Mouse (Mus musculus) liver, embryonic 14.5 days (tissue): Measurements from ENCODE around the gene Fat2. TPM values are rescaled to one million over a fixed set of nuclear protein-coding genes. Genes with fewer than 3 reads are reported as not detected.

Experiments used
- ATAC-seq: fragments of 200-750 bp; cut with Nextera tagmentation; 2 replicates; pipeline ENCODE4 v1.8.0; 2017; ENCODE audit warnings: moderate number of reproducible peaks, mild to moderate bottlenecking, moderate library complexity; ENCODE audit not compliant: insufficient read depth
- DNase-seq, 3 experiments: peaks; one replicate each; pipeline ENCODE4 v3.0.0-alpha.2; 2012 to 2013; ENCODE audit warnings: low read depth in 3 of 3, low spot score in 3 of 3
- H3K27ac ChIP-seq: fragments of 300-500 bp; sonication (generic); 2 replicates; pipeline ENCODE4 v1.5.1; 2014; ENCODE audit warnings: moderate library complexity, mild to moderate bottlenecking, control low read depth, inconsistent platforms
- H3K27me3 ChIP-seq: fragments of 300-500 bp; sonication (generic); 2 replicates; pipeline ENCODE4 v1.6.1; 2014; ENCODE audit warnings: mild to moderate bottlenecking, low read length, moderate library complexity; ENCODE audit not compliant: control insufficient read depth, insufficient read depth
- H3K36me3 ChIP-seq: fragments of 300-500 bp; sonication (generic); replicated peaks from 2 replicates; pipeline ENCODE4 v1.6.1; 2014; ENCODE audit warnings: low read depth; ENCODE audit not compliant: control insufficient read depth, insufficient read depth
- H3K4me1 ChIP-seq, 2 experiments: fragments of 200-500 bp in 1 of 2; fragments of 300-500 bp in 1 of 2; sonication (generic) in 1 of 2; replicated peaks; 2 replicates each; pipeline ENCODE4 v1.6.1; 2012 to 2014; ENCODE audit warnings: antibody characterized with exemption in 1 of 2, inconsistent platforms in 1 of 2, low read length in 1 of 2; ENCODE audit not compliant: control insufficient read depth in 2 of 2, insufficient read depth in 2 of 2
- H3K4me2 ChIP-seq: fragments of 300-500 bp; sonication (generic); 2 replicates; pipeline ENCODE4 v1.6.1; 2014; ENCODE audit warnings: low read depth, mild to moderate bottlenecking, control low read depth, moderate library complexity
- H3K4me3 ChIP-seq, 2 experiments: fragments of 200-500 bp in 1 of 2; fragments of 300-500 bp in 1 of 2; sonication (generic) in 1 of 2; 2 replicates each; pipeline ENCODE4 v1.5.1; 2012 to 2014; ENCODE audit warnings: low read depth in 2 of 2, low read length in 2 of 2, mild to moderate bottlenecking in 2 of 2, control low read depth in 1 of 2, inconsistent platforms in 1 of 2, moderate library complexity in 1 of 2; ENCODE audit not compliant: insufficient read depth in 1 of 2
- H3K9ac ChIP-seq: fragments of 300-500 bp; sonication (generic); replicated peaks from 2 replicates; pipeline ENCODE4 v1.6.1; 2014; ENCODE audit warnings: mild to moderate bottlenecking, control low read depth, moderate library complexity
- H3K9me3 ChIP-seq: fragments of 300-500 bp; sonication (generic); 2 replicates; pipeline ENCODE4 v1.6.1; 2016; ENCODE audit warnings: low read length, mixed read lengths; ENCODE audit not compliant: control insufficient read depth
- CTCF ChIP-seq: IDR thresholded peaks from 2 replicates; pipeline ENCODE4 v1.5.1; 2016; ENCODE audit warnings: antibody characterized with exemption, low read depth, control low read depth
- EP300 ChIP-seq: IDR thresholded peaks from 2 replicates; pipeline ENCODE4 v1.6.1; 2016; ENCODE audit warnings: antibody characterized with exemption, low read depth
- WGBS: fragments of 180-500 bp; shearing (Covaris S2); extraction: QIAGEN DNeasy Blood & Tissue Kit; methylation state at CpG from one replicate; pipeline ENCODE4 v1.1.7; 2014; ENCODE audit not compliant: insufficient replicate concordance; 5-methylcytosine and 5-hydroxymethylcytosine counted together
- polyA plus RNA-seq, 2 experiments: library from polyadenylated mRNA; depleted of rRNA in 1 of 2; stranded (reverse) in 1 of 2; unstranded in 1 of 2; fragments of >200 nt; fragmentation: Nextera tagmentation in 1 of 2; extraction: Ambion mirVana in 1 of 2; gene quantifications; 2 replicates each; pipeline versions ENCODE4 v1.2.1 to v1.2.3; 2012 to 2014

Fat2 gene
- polyA plus RNA-seq, 2 experiments, result under 0.01 TPM; not detected in 1

DNA sequence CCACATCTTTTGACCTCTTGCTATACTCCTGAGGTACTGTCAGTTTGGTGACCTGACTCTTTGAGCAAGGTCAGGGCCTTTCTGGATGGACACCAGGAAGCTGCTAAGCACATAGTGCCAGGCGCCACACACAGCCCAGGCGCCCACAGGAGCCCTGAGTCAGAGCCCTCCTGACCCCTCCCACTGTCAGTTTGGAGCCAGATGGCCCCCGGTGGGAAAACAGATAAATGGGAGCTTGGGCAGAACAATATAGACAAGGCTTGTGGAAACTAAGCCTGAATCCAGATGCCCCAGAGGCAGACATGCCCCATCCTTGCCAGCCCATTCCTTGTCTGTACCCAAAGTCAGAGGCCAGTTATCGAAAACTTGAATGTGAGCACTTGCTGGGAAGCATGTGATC lies 101.6 kb downstream of the Fat2 start:
- no peak overlapping the region for H3K4me2 ChIP-seq
- H3K27me3 ChIP-seq, result no peaks in the 10 kb centered on the region
- WGBS, result 59% methylated on average over 4 of the region's 4 CpGs
- DNase-seq (no peak), ATAC-seq (no peak)
- H3K4me1 ChIP-seq, result no peaks in the 10 kb centered on the region
- H3K36me3 ChIP-seq, result no peaks in the 10 kb centered on the region; the same call in 1 of the 2 replicates
- H3K27ac ChIP-seq, result no peak overlapping the region
- no peak for TF ChIP-seq CTCF
- TF ChIP-seq EP300, result no peak
- no peak overlapping the region for H3K9ac ChIP-seq
- H3K4me3 ChIP-seq, result no peak overlapping the region
- no peaks in the 10 kb centered on the region for H3K9me3 ChIP-seq

GRCm38 (mm10) chr11:55234288-55234687 lies 102.1 kb downstream of the Fat2 start:
- TF ChIP-seq EP300 (no peak), CTCF (no peak)
- Histone ChIP-seq H3K9me3 (no peaks in the 10 kb centered on the region), H3K4me2 (no peak overlapping the region), H3K27me3 (no peaks in the 10 kb centered on the region), H3K36me3 (no peaks in the 10 kb centered on the region; the same call in 1 of the 2 replicates), H3K9ac (no peak overlapping the region), H3K27ac (no peak overlapping the region), H3K4me1 (no peaks in the 10 kb centered on the region), H3K4me3 (no peak overlapping the region)
- DNase-seq (no peak), ATAC-seq (no peak)
- 65% methylated on average over 7 of the region's 7 CpGs for WGBS

DNA sequence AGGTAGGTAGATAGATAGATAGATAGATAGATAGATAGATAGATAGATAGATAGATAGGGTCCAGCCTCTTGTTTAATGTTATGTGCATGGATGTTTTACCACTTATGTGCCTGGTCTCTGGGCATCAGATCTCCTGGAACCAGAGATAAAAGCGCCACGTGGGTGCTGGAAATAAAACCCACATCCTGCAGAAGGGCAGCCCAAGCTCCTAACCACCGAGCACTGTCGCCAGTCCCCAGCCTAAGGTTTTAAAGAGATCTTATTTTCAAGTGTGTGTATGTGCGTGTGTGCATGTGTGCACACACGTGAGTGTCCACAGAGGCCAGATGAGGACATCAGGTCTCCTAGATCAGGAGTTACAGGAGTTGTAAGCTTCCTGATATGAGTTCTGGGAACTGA lies 105.3 kb downstream of the Fat2 start:
- WGBS, result 37% methylated on average over 6 of the region's 6 CpGs

GRCm38 (mm10) chr11:55221306-55221705 lies 115.1 kb downstream of the Fat2 start:
- Histone ChIP-seq H3K4me3 (no peak overlapping the region), H3K4me2 (no peak overlapping the region), H3K9ac (no peak overlapping the region), H3K9me3 (no peaks in the 10 kb centered on the region), H3K27ac (no peak overlapping the region), H3K36me3 (no peaks in the 10 kb centered on the region; the same call in 1 of the 2 replicates), H3K27me3 (no peaks in the 10 kb centered on the region), H3K4me1 (no peaks in the 10 kb centered on the region; a peak in 1 of 4 replicates)
- WGBS, result 73% methylated on average over 7 of the region's 7 CpGs
- no peak for ATAC-seq
- no peak for DNase-seq
- TF ChIP-seq EP300 (no peak), CTCF (no peak)

More for the DNA sequence above, 105.3 kb downstream of the Fat2 start:
- Histone ChIP-seq H3K4me3 (no peak overlapping the region), H3K27me3 (no peaks in the 10 kb centered on the region), H3K27ac (no peak overlapping the region), H3K4me1 (no peaks in the 10 kb centered on the region), H3K4me2 (no peak overlapping the region), H3K9ac (no peak overlapping the region), H3K9me3 (no peaks in the 10 kb centered on the region), H3K36me3 (no peaks in the 10 kb centered on the region; the same call in 1 of the 2 replicates)
- ATAC-seq, result no peak
- no peak for TF ChIP-seq EP300
- no peak for DNase-seq

DNA sequence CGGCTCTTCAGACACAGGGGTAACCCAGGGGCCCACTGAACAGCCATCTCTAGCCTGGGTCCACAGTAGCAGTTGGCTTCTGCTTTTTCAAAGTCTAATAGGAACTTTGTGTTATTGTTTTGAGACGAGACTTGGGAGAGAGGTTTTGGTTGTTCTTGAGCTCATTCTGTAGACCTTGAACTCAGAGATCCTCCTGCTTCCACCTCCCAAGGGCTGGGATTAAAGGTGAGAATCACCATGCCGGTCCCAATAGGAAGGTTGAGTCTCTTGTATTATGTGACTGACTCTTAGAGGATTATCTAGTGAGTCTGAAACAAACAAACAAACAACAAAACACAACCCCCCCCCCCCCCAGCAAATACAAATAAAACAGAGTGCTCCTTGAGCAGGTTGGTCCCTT lies 117.9 kb downstream of the Fat2 start:
- no peak overlapping the region for H3K9ac ChIP-seq
- H3K9me3 ChIP-seq, result no peaks in the 10 kb centered on the region
- H3K36me3 ChIP-seq, result no peaks in the 10 kb centered on the region
- H3K4me2 ChIP-seq, result no peak overlapping the region
- H3K4me1 ChIP-seq, result peaks cover 0 to 9% of the 10 kb centered on the region in 2 experiments; a peak in 2 of 4 replicates
- no peak overlapping the region for H3K27ac ChIP-seq
- H3K27me3 ChIP-seq, result no peaks in the 10 kb centered on the region
- TF ChIP-seq EP300 (no peak), CTCF (no peak)
- H3K4me3 ChIP-seq, result no peak overlapping the region
- DNase-seq (no peak), ATAC-seq (no peak)
- WGBS, result 59% methylated on average over 3 of the region's 3 CpGs
